Mouse (Mus musculus): ENCODE measurements around the gene Dnase1l3. TPM values are rescaled to one million over a fixed set of nuclear protein-coding genes. Genes with fewer than 3 reads are reported as not detected.

Gene Dnase1l3
- polyA plus RNA-seq, 1 experiment from 2014 or later: 2.5 TPM

DNA sequence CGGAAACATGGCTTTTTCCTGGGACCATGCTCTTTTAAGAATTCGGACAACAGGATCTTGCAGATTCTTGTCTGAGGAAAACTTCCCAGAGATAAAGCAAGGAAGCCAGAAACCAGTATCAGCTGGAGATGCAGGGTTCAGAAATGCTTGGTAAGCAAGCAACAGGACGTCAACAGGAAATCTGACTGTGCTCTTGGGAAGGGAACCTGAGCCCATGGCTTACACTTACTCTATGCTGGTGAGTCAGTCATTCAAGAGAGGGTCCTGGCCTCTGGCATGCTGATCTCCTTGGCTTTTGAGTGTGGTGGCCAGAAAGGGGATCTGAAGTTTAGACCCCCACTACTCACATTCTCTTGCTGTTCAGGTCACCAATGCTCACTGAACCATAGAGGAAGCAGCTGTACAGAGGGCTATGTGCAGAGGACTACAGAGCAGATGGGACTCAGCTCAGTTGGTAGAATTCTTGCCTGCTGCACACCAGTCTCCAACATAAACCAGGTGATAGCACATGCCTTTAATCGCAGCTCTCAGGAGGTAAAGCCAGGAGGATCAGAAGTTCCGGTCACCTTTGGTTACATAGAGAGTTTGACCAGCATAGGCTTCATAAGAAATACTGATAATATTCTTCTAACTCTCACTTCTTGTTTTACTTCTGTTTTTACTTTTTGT, 3.1 kb downstream of the Dnase1l3 start:
- no peak overlapping the region for H3K4me2 ChIP-seq (replicated peaks; ENCODE audit: low read depth)
- TF ChIP-seq CTCF (IDR thresholded peaks at IDR 0.05; ENCODE audit: low read depth): no peak
- no peaks in the 10 kb centered on the region for H3K4me1 ChIP-seq (replicated peaks; ENCODE audit: control insufficient read depth, insufficient read depth, low read length)
- 78% methylated on average over 5 of the region's 5 CpGs for WGBS
- H3K27ac ChIP-seq (ENCODE audit: low read depth, low read length): no peak overlapping the region
- ATAC-seq: no peak
- no peaks in the 10 kb centered on the region for H3K9me3 ChIP-seq (ENCODE audit: control insufficient read depth)
- no peak overlapping the region for H3K9ac ChIP-seq (ENCODE audit: low read depth, low read length)
- H3K27me3 ChIP-seq (replicated peaks; ENCODE audit: control insufficient read depth, insufficient read depth, low read length): no peaks in the 10 kb centered on the region
- H3K4me3 ChIP-seq (ENCODE audit: low read depth, low read length): no peak overlapping the region
- H3K36me3 ChIP-seq (ENCODE audit: control insufficient read depth, insufficient read depth): no peaks in the 10 kb centered on the region

- no peak for TF ChIP-seq CTCF (IDR thresholded peaks at IDR 0.05; ENCODE audit: low read depth)
- no peaks in the 10 kb centered on the region for H3K9me3 ChIP-seq (ENCODE audit: control insufficient read depth)
- H3K4me1 ChIP-seq (replicated peaks; ENCODE audit: control insufficient read depth, insufficient read depth, low read length): no peaks in the 10 kb centered on the region
- H3K27me3 ChIP-seq (replicated peaks; ENCODE audit: control insufficient read depth, insufficient read depth, low read length): no peaks in the 10 kb centered on the region
- no peak overlapping the region for H3K9ac ChIP-seq (ENCODE audit: low read depth, low read length)
- no peaks in the 10 kb centered on the region for H3K36me3 ChIP-seq (ENCODE audit: control insufficient read depth, insufficient read depth)
- WGBS: 37% methylated on average over 3 of the region's 3 CpGs
- H3K27ac ChIP-seq (ENCODE audit: low read depth, low read length): no peak overlapping the region
- ATAC-seq: no peak
- H3K4me2 ChIP-seq (replicated peaks; ENCODE audit: low read depth): no peak overlapping the region
- H3K4me3 ChIP-seq (ENCODE audit: low read depth, low read length): no peak overlapping the region
Measured at GRCm38 (mm10) chr14:7989961-7990360, 4.4 kb downstream of the Dnase1l3 start.

- H3K36me3 ChIP-seq (ENCODE audit: control insufficient read depth, insufficient read depth): no peaks in the 10 kb centered on the region
- H3K4me3 ChIP-seq (ENCODE audit: low read depth, low read length): no peak overlapping the region
- H3K9me3 ChIP-seq (ENCODE audit: control insufficient read depth): no peaks in the 10 kb centered on the region
- H3K27ac ChIP-seq (ENCODE audit: low read depth, low read length): no peak overlapping the region
- no peaks in the 10 kb centered on the region for H3K4me1 ChIP-seq (replicated peaks; ENCODE audit: control insufficient read depth, insufficient read depth, low read length)
- H3K27me3 ChIP-seq (replicated peaks; ENCODE audit: control insufficient read depth, insufficient read depth, low read length): no peaks in the 10 kb centered on the region
- no peak for TF ChIP-seq CTCF (IDR thresholded peaks at IDR 0.05; ENCODE audit: low read depth)
- ATAC-seq: no peak
- 81% methylated on average over 1 of the region's 1 CpGs for WGBS
- no peak overlapping the region for H3K9ac ChIP-seq (ENCODE audit: low read depth, low read length)
- no peak overlapping the region for H3K4me2 ChIP-seq (replicated peaks; ENCODE audit: low read depth)
Measured at GRCm38 (mm10) chr14:7989371-7989770, 5.0 kb downstream of the Dnase1l3 start.

GRCm38 (mm10) chr14:7986913-7987312, 7.5 kb downstream of the Dnase1l3 start:
- Histone ChIP-seq H3K4me3 (ENCODE audit: low read depth, low read length) (no peak overlapping the region), H3K4me2 (replicated peaks; ENCODE audit: low read depth) (no peak overlapping the region), H3K9ac (ENCODE audit: low read depth, low read length) (no peak overlapping the region), H3K9me3 (ENCODE audit: control insufficient read depth) (no peaks in the 10 kb centered on the region), H3K27ac (ENCODE audit: low read depth, low read length) (no peak overlapping the region), H3K4me1 (replicated peaks; ENCODE audit: control insufficient read depth, insufficient read depth, low read length) (no peaks in the 10 kb centered on the region), H3K36me3 (ENCODE audit: control insufficient read depth, insufficient read depth) (no peaks in the 10 kb centered on the region), H3K27me3 (replicated peaks; ENCODE audit: control insufficient read depth, insufficient read depth, low read length) (no peaks in the 10 kb centered on the region)
- WGBS: 92% methylated on average over 6 of the region's 6 CpGs
- ATAC-seq: no peak
- TF ChIP-seq CTCF (IDR thresholded peaks at IDR 0.05; ENCODE audit: low read depth): no peak

DNA sequence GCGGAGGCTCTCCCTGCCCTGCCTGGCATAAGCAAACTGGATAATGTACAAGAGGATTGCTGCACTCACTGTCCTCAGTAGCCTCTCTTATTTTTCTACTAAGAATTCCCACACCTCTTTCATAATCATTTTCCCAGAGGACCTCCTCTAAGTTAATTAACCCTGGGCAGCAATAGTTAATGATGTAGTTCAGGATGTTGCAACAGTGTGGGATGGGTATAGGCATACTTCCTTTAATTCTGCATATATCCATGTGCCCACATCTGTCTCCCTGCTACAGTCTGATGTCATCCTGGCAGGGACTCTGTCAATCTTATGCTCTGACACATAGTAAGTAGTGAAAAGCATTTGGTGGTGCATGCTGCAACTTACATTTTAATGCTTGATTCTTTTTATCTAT, 13.1 kb downstream of the Dnase1l3 start:
- no peak overlapping the region for H3K27ac ChIP-seq (ENCODE audit: low read depth, low read length)
- H3K36me3 ChIP-seq (ENCODE audit: control insufficient read depth, insufficient read depth): no peaks in the 10 kb centered on the region
- no peaks in the 10 kb centered on the region for H3K27me3 ChIP-seq (replicated peaks; ENCODE audit: control insufficient read depth, insufficient read depth, low read length)
- ATAC-seq: no peak
- no peak overlapping the region for H3K4me2 ChIP-seq (replicated peaks; ENCODE audit: low read depth)
- H3K4me1 ChIP-seq (replicated peaks; ENCODE audit: control insufficient read depth, insufficient read depth, low read length): no peaks in the 10 kb centered on the region
- no peak overlapping the region for H3K9ac ChIP-seq (ENCODE audit: low read depth, low read length)
- WGBS: 100% methylated on average over 1 of the region's 1 CpGs
- H3K9me3 ChIP-seq (ENCODE audit: control insufficient read depth): no peaks in the 10 kb centered on the region
- no peak overlapping the region for H3K4me3 ChIP-seq (ENCODE audit: low read depth, low read length)
- no peak for TF ChIP-seq CTCF (IDR thresholded peaks at IDR 0.05; ENCODE audit: low read depth)

DNA sequence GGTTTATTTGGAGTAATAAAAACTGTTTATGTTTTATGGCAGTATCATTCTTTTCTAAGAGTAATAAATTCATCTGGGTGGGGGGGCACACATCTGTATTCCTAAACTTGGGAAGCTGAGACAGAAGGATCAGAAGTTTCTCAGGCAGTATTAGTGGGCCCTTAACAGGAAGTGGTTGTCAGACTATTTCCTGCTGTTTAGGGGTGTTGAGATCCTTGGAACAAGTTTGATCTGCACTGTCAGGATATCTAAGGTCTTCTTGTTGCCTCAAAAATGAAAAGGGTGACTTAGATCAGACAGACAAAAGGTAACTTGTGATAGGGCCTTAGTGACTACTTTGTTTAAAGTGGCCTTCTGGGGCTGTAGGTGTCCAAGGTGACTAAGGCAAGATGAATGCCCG, 16.2 kb downstream of the Dnase1l3 start:
- 88% methylated on average over 1 of the region's 1 CpGs for WGBS
- no peaks in the 10 kb centered on the region for H3K4me1 ChIP-seq (replicated peaks; ENCODE audit: control insufficient read depth, insufficient read depth, low read length)
- H3K4me2 ChIP-seq (replicated peaks; ENCODE audit: low read depth): no peak overlapping the region
- H3K4me3 ChIP-seq (ENCODE audit: low read depth, low read length): no peak overlapping the region
- no peak overlapping the region for H3K9ac ChIP-seq (ENCODE audit: low read depth, low read length)
- no peak for TF ChIP-seq CTCF (IDR thresholded peaks at IDR 0.05; ENCODE audit: low read depth)
- no peaks in the 10 kb centered on the region for H3K27me3 ChIP-seq (replicated peaks; ENCODE audit: control insufficient read depth, insufficient read depth, low read length)
- no peaks in the 10 kb centered on the region for H3K36me3 ChIP-seq (ENCODE audit: control insufficient read depth, insufficient read depth)
- H3K27ac ChIP-seq (ENCODE audit: low read depth, low read length): no peak overlapping the region
- no peaks in the 10 kb centered on the region for H3K9me3 ChIP-seq (ENCODE audit: control insufficient read depth)
- ATAC-seq: no peak

DNA sequence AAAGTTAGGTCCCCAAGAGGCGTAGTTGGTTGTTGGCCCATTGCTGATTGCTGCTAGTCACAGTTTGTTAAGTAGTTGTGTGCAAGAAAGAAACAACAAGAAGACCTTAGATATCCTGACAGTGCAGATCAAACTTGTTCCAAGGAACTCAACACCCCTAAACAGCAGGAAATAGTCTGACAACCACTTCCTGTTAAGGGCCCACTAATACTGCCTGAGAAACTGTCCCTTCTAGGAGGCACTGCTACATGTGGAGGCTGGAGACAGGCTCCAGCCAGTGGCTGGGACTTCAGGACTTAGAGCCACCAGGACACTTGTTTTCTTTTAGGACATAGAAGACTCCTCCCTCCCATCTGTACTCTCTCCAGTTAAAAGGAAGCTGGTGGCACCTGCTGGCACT, 16.9 kb downstream of the Dnase1l3 start:
- no peaks in the 10 kb centered on the region for H3K9me3 ChIP-seq (ENCODE audit: control insufficient read depth)
- no peak overlapping the region for H3K4me2 ChIP-seq (replicated peaks; ENCODE audit: low read depth)
- H3K36me3 ChIP-seq (ENCODE audit: control insufficient read depth, insufficient read depth): no peaks in the 10 kb centered on the region
- 94% methylated on average over 1 of the region's 1 CpGs for WGBS
- no peak for TF ChIP-seq CTCF (IDR thresholded peaks at IDR 0.05; ENCODE audit: low read depth)
- no peak overlapping the region for H3K9ac ChIP-seq (ENCODE audit: low read depth, low read length)
- no peaks in the 10 kb centered on the region for H3K4me1 ChIP-seq (replicated peaks; ENCODE audit: control insufficient read depth, insufficient read depth, low read length)
- no peak overlapping the region for H3K27ac ChIP-seq (ENCODE audit: low read depth, low read length)
- H3K4me3 ChIP-seq (ENCODE audit: low read depth, low read length): no peak overlapping the region
- ATAC-seq: no peak
- H3K27me3 ChIP-seq (replicated peaks; ENCODE audit: control insufficient read depth, insufficient read depth, low read length): no peaks in the 10 kb centered on the region
